Mouse (Mus musculus) MEL (cell line): ENCODE data around the gene Rsad1. TPM values are rescaled to one million over a fixed set of nuclear protein-coding genes. Genes with fewer than 3 reads are reported as not detected.

Experiments
- DNase-seq: peaks from one replicate; pipeline ENCODE4 v3.0.0; 2011; ENCODE audit warnings: low read depth, low spot score
- H3K27ac ChIP-seq: 2 replicates; pipeline ENCODE4 v1.5.1; 2012; ENCODE audit warnings: low read depth, mild to moderate bottlenecking, control low read depth, low read length, moderate library complexity; ENCODE audit not compliant: control insufficient read depth
- H3K27me3 ChIP-seq, 2 experiments: fragments of 150-350 bp in 1 of 2; sonication (generic) in 1 of 2; 2 replicates each; pipeline ENCODE4 v1.6.1; 2012; ENCODE audit warnings: low read length in 2 of 2, mild to moderate bottlenecking in 2 of 2, improper control_type of control experiment in 1 of 2, moderate library complexity in 1 of 2; ENCODE audit not compliant: insufficient read depth in 2 of 2, control insufficient read depth in 1 of 2
- H3K36me3 ChIP-seq, 2 experiments: 2 replicates each; pipeline ENCODE4 v1.6.1; 2012 to 2014; ENCODE audit warnings: low read length in 2 of 2, improper control_type of control experiment in 1 of 2, inconsistent platforms in 1 of 2, mild to moderate bottlenecking in 1 of 2; ENCODE audit not compliant: insufficient read depth in 2 of 2, control insufficient read depth in 1 of 2
- H3K4me1 ChIP-seq, 2 experiments: fragments of 150-350 bp in 1 of 2; sonication (generic) in 1 of 2; 2 replicates each; pipeline ENCODE4 v1.6.1; 2012; ENCODE audit warnings: low read length in 2 of 2, improper control_type of control experiment in 1 of 2, mild to moderate bottlenecking in 1 of 2; ENCODE audit not compliant: insufficient read depth in 2 of 2, control insufficient read depth in 1 of 2
- H3K4me3 ChIP-seq, 2 experiments: fragments of 150-350 bp in 1 of 2; sonication (generic) in 1 of 2; 2 replicates each; pipeline ENCODE4 v1.5.1; 2012; ENCODE audit warnings: low read depth in 2 of 2, low read length in 2 of 2, mild to moderate bottlenecking in 2 of 2, moderate library complexity in 2 of 2, control low read depth in 1 of 2, improper control_type of control experiment in 1 of 2; ENCODE audit not compliant: control insufficient read depth in 1 of 2, insufficient read depth in 1 of 2
- H3K79me2 ChIP-seq: 2 replicates; pipeline ENCODE4 v1.6.1; 2012; ENCODE audit warnings: mild to moderate bottlenecking, low read length, moderate library complexity; ENCODE audit not compliant: control insufficient read depth, poor library complexity, insufficient read depth
- H3K9ac ChIP-seq: 2 replicates; pipeline ENCODE4 v1.6.1; 2012; ENCODE audit warnings: low read depth, mild to moderate bottlenecking, control low read depth, low read length, moderate library complexity; ENCODE audit not compliant: control insufficient read depth, poor library complexity, severe bottlenecking
- H3K9me3 ChIP-seq: fragments of 150-350 bp; sonication (generic); replicated peaks from 2 replicates; pipeline ENCODE4 v1.6.1; 2012; ENCODE audit warnings: mild to moderate bottlenecking, low read length, improper control_type of control experiment, moderate library complexity; ENCODE audit not compliant: insufficient read depth
- CHD2 ChIP-seq: IDR thresholded peaks from 2 replicates; pipeline ENCODE4 v1.6.1; 2011; ENCODE audit warnings: low read length, improper control_type of control experiment
- E2F4 ChIP-seq: IDR thresholded peaks from 2 replicates; pipeline ENCODE4 v1.6.1; 2011; ENCODE audit warnings: low read depth, low read length, improper control_type of control experiment, borderline replicate concordance
- ELF1 ChIP-seq: IDR thresholded peaks from 2 replicates; pipeline ENCODE4 v1.6.1; 2014; ENCODE audit warnings: low read depth, mild to moderate bottlenecking, inconsistent platforms, low read length, improper control_type of control experiment, moderate library complexity
- GATA1 ChIP-seq: IDR thresholded peaks from 2 replicates; pipeline ENCODE4 v1.6.1; 2011; ENCODE audit warnings: low read depth, low read length, improper control_type of control experiment
- MAFK ChIP-seq: IDR thresholded peaks from 2 replicates; pipeline ENCODE4 v1.6.1; 2011; ENCODE audit warnings: low read depth, mild to moderate bottlenecking, low read length, improper control_type of control experiment, borderline replicate concordance
- MAZ ChIP-seq: IDR thresholded peaks from 2 replicates; pipeline ENCODE4 v1.6.1; 2012; ENCODE audit warnings: low read depth, mild to moderate bottlenecking, inconsistent platforms, low read length, improper control_type of control experiment
- MEF2A ChIP-seq: IDR thresholded peaks from 2 replicates; pipeline ENCODE4 v1.6.1; 2014; ENCODE audit warnings: low read depth, mild to moderate bottlenecking, inconsistent platforms, low read length, improper control_type of control experiment; ENCODE audit not compliant: poor library complexity, insufficient replicate concordance, severe bottlenecking; ENCODE audit errors: extremely low read depth
- MXI1 ChIP-seq: IDR thresholded peaks from 2 replicates; pipeline ENCODE4 v1.6.1; 2011; ENCODE audit warnings: mild to moderate bottlenecking, low read depth, low read length, improper control_type of control experiment
- POLR2AphosphoS2 ChIP-seq: IDR thresholded peaks from 2 replicates; pipeline ENCODE4 v1.6.1; 2011; ENCODE audit warnings: low read length, improper control_type of control experiment
- POLR2AphosphoS5 ChIP-seq: IDR thresholded peaks from 2 replicates; pipeline ENCODE4 v1.6.1; 2012; ENCODE audit warnings: low read depth, borderline replicate concordance, mild to moderate bottlenecking, inconsistent platforms, low read length, moderate library complexity, mixed read lengths
- RCOR1 ChIP-seq: IDR thresholded peaks from 2 replicates; pipeline ENCODE4 v1.6.1; 2012; ENCODE audit warnings: low read depth, mild to moderate bottlenecking, inconsistent platforms, low read length, improper control_type of control experiment
- SMC3 ChIP-seq: IDR thresholded peaks from 2 replicates; pipeline ENCODE4 v1.6.1; 2011; ENCODE audit warnings: low read depth, low read length, improper control_type of control experiment
- TBP ChIP-seq: IDR thresholded peaks from 2 replicates; pipeline ENCODE4 v1.8.0; 2011; ENCODE audit warnings: low read depth, low read length, improper control_type of control experiment
- TCF12 ChIP-seq: IDR thresholded peaks from 2 replicates; pipeline ENCODE4 v1.6.1; 2014; ENCODE audit warnings: low read depth, mild to moderate bottlenecking, inconsistent platforms, low read length, improper control_type of control experiment, moderate library complexity
- UBTF ChIP-seq: IDR thresholded peaks from 2 replicates; pipeline ENCODE4 v1.6.1; 2012; ENCODE audit warnings: low read depth, mild to moderate bottlenecking, inconsistent platforms, low read length, improper control_type of control experiment, moderate library complexity, borderline replicate concordance; ENCODE audit not compliant: insufficient read depth
- USF1 ChIP-seq: IDR thresholded peaks from 2 replicates; pipeline ENCODE4 v1.6.1; 2014; ENCODE audit warnings: low read depth, mild to moderate bottlenecking, inconsistent platforms, low read length, improper control_type of control experiment, moderate library complexity
- USF2 ChIP-seq, 2 experiments: IDR thresholded peaks; 2 replicates each; pipeline ENCODE4 v1.6.1; 2011 to 2012; ENCODE audit warnings: improper control_type of control experiment in 2 of 2, low read length in 2 of 2, borderline replicate concordance in 1 of 2, inconsistent platforms in 1 of 2, low read depth in 1 of 2, mild to moderate bottlenecking in 1 of 2; ENCODE audit not compliant: insufficient read depth in 1 of 2
- ZC3H11A ChIP-seq: IDR thresholded peaks from 2 replicates; pipeline ENCODE4 v1.6.1; 2012; ENCODE audit warnings: low read depth, mild to moderate bottlenecking, inconsistent platforms, low read length, improper control_type of control experiment
- ZKSCAN1 ChIP-seq: IDR thresholded peaks from 2 replicates; pipeline ENCODE4 v1.6.1; 2012; ENCODE audit warnings: low read depth, mild to moderate bottlenecking, inconsistent platforms, low read length, improper control_type of control experiment, moderate library complexity
- ZNF384 ChIP-seq: IDR thresholded peaks from 2 replicates; pipeline ENCODE4 v1.6.1; 2012; ENCODE audit warnings: low read depth, mild to moderate bottlenecking, inconsistent platforms, low read length, improper control_type of control experiment
- polyA plus RNA-seq, 2 experiments: library from polyadenylated mRNA; stranded (reverse) in 1 of 2; unstranded in 1 of 2; fragments of >175 nt in 1 of 2; fragments of >200 nt in 1 of 2; gene quantifications; 2 replicates each; pipeline versions ENCODE4 v1.2.1 to v1.2.4; 2012; ENCODE audit warnings: low replicate concordance in 2 of 2, low read depth in 1 of 2; ENCODE audit not compliant: insufficient read length in 2 of 2, insufficient read depth in 1 of 2, missing spikeins in 1 of 2
- total RNA-seq: library from RNA; depleted of rRNA; stranded (reverse); fragments of 300-350 nt; gene quantifications from 2 replicates; pipeline ENCODE4 v1.2.3, GENCODE M21; 2012

Gene Rsad1
- total and polyA plus RNA-seq, 3 experiments, result 24.0 to 28.7 TPM; not detected in 1

DNA sequence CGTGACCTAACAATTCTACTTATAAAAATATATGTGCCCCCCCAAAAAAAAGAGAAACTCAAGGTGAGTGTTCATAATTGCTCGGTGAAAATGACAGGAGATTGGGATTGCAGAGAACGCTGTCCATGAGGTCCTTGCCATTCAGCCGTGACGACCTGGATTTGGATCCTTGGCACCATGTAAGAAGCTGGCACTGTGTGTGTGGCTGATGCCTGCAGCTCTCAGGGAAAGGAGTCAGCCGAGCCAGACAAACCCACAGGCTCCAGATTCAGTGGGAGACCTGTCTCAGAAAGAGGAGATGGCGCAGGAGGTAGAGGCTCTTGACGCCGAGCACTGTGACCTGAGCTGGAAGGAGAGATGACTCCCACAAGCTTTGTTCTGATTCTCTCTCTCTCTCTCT is 27.3 kb upstream of the Rsad1 start:
- H3K9me3 ChIP-seq, result no peaks in the 10 kb centered on the region
- H3K27ac ChIP-seq, result no peak overlapping the region
- H3K4me3 ChIP-seq, result no peak overlapping the region
- TF ChIP-seq USF1 (no peak), GATA1 (no peak), ZKSCAN1 (no peak), ELF1 (no peak), UBTF (no peak), MAFK (no peak), E2F4 (no peak), CHD2 (no peak), USF2 (IDR thresholded peaks at IDR 0.05; ENCODE audit: borderline replicate concordance in 1 of 2, insufficient read depth in 1 of 2, low read depth in 1 of 2, low read length in 2 of 2) (no peak), ZNF384 (no peak), MEF2A (no peak), TCF12 (no peak), ZC3H11A (no peak), POLR2AphosphoS5 (no peak), MXI1 (no peak)
- TF ChIP-seq, all 39 proteins: peak for 0
- no peaks in the 10 kb centered on the region for H3K36me3 ChIP-seq
- no peaks in the 10 kb centered on the region for H3K4me1 ChIP-seq
- no peaks in the 10 kb centered on the region for H3K27me3 ChIP-seq
- no peaks in the 10 kb centered on the region for H3K79me2 ChIP-seq
- H3K9ac ChIP-seq, result no peak overlapping the region
- no peak for DNase-seq

DNA sequence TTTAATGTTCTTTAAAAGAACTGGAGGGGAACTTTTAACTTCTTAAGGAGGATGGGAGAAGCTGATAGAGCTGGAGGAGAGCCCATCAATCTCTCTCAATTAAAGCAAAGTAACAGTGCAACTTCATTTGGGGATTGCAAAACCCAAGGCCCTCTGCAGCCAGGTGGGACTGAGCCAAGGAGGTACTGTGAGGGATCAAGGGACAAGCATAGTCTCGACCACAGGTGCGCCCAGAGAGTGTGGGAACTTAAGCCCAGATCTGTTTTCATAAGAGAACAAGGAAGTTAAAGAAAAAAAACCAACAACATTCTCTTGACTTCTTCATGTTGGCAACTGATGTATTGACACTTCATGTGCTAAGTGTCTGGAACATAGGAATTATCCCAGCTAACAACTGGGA is 26.0 kb upstream of the Rsad1 start:
- Histone ChIP-seq H3K27ac (no peak overlapping the region), H3K9ac (no peak overlapping the region), H3K4me1 (no peaks in the 10 kb centered on the region), H3K9me3 (no peaks in the 10 kb centered on the region), H3K4me3 (no peak overlapping the region), H3K27me3 (no peaks in the 10 kb centered on the region), H3K79me2 (no peaks in the 10 kb centered on the region), H3K36me3 (no peaks in the 10 kb centered on the region)
- no peak for DNase-seq
- no peak for TF ChIP-seq POLR2AphosphoS2
- no peak for TF ChIP-seq USF2 (IDR thresholded peaks at IDR 0.05; ENCODE audit: borderline replicate concordance in 1 of 2, insufficient read depth in 1 of 2, low read depth in 1 of 2, low read length in 2 of 2)
- no peak for TF ChIP-seq CHD2
- no peak for TF ChIP-seq RCOR1
- no peak for TF ChIP-seq SMC3
- no peak for TF ChIP-seq TCF12
- no peak for TF ChIP-seq TBP
- no peak for TF ChIP-seq MXI1
- TF ChIP-seq MAZ, result no peak
- TF ChIP-seq USF1, result no peak
- TF ChIP-seq ZC3H11A, result no peak
